Mouse (Mus musculus): Measurements from ENCODE around the gene Btf3l4.

DNA sequence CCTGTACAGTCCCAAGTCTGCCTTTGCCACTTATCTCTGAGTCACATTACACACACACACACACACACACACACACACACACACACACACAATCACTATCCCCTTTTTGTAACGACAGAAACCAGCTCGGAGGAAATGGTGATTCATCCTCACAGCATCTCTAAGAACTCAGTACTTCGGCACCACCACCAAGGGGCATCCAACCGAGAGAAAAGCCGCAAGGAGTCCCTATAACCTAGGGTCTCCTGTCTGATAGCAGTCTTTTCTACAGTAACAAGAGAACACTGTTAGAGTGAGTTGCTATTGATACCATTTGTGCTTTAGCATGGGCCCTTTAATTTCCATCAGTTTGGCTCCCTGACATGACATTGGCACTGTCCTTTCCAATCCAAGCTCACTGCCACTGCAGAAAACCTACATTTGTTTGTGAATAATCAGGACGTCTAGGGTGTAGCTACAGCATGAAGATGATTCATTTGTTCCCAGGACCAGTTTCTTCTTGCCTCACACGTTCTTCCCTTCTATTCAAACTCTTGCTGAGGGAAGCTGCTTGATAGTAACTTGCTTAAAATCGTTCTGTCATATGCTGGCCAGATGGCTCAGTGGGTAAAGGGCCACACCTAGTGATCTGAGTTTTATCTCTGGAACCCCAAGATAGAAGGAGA lies 50.9 kb downstream of the Btf3l4 start:
- no peak for TF ChIP-seq CTCF (IDR thresholded peaks at IDR 0.05; ENCODE audit: low read depth, low read length)
- no peak for TF ChIP-seq POLR2A (IDR thresholded peaks at IDR 0.05; ENCODE audit: insufficient read depth, low read length)
- TF ChIP-seq EP300 (IDR thresholded peaks at IDR 0.05; ENCODE audit: insufficient read depth, low read depth, low read length) = no peak
